Mouse (Mus musculus) WW6 (cell line): ENCODE data around the gene Pik3r6.
A peak's percentile ranks its signal among the peaks of the same experiment; 100 is the strongest.

Experiments
- DNase-seq: peaks from one replicate; pipeline ENCODE4 v3.0.0-alpha.2; 2013; ENCODE audit warnings: low read depth, low spot score

The Pik3r6 gene

DNA sequence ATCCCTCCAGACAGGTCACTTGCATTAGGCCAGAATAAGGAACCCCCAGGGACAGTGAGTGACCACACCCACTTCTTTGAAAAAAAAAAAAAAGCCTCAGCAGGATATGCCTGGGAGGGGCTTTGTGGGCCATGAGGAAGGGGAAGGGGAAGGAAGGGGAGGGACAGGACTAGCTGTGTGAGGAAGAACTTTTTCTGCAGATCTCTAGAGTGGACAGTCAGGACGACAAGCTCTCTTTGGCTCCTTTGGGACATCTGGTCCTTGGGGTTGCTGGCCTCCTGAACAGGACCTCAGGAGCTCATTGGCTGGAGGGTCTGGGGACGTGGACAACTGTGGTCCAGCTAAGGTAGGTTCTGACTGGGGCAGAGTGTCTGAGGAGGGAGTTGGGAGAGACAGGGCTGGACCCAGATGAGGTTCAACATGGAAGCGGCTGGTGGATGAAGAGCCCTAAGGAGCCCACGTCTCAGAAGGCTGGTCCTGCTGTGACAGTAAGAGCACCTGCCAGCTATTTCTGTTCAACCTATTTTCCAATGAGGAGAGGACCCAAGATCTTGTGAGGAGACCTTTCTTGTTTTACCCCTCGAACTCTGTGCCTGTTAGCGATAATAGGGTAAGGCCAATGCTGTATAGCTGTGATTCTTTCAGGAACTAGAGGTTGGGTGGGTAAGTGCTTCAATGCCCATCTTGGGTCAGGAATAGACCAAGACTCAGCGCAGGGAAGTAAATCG is at the start of gene Pik3r6:
Pik3r6 (plus strand) TSS at position 118 of the 728 bp plus-strand sequence.
- DNase-seq = no peak

DNA sequence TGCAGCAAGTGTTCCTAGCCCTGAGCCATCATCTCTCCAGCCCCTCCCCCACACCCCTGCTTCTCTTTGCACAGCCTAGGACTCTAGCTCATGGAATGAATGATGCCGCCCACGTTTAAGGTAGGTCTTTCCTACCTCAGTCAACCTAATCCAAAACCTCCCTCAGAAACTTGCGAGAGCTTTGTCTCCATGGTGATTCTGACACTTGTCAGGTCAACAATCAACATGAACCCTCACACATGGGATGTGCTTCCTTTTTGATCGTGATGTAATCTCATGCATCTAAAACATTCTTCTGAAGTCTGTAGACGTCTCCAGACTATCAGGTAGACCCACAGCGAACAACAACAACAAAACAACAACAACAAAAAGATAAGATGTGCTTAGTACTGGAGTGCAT is 49.5 kb upstream of the Pik3r6 start:
- DNase-seq = no peak

DNA sequence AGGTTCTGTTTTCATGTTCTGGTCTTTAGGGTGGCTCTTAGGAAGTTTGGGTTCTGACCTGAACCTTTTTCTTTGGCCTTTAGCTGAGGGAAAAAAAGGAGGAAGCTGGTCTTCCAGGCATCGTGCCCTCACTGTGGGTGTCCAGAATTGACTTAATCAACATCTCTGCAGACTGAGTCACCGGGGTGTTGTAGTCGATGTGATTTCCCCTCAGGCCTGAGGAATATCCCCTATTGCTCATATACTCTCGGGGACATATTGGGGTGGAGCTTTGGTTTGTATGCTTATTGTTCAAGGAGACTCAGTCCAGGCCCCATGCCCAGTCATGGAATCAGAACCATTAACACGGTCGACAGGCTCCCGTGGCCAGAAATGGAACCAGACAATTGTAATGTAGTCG is 44.7 kb upstream of the Pik3r6 start:
- DNase-seq = no peak

DNA sequence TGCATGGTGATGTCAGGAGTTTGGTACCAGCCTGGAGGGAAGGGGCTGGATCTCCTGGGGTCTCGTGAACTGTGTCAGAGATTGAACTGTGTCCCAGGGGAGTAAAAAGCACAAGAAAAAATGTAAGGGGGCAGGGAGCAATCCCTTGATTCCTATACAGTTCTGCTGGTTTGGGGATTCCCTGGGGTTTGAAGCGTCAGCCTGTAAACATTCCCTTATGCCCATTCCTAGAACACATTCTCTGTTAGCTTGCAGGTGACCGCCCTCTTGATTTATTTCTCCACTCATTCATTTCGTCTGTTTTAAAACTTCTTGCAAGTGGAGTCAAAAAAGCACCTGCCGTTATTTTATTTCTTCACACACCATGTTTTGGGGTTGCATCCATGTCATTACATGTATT is 43.8 kb upstream of the Pik3r6 start:
- DNase-seq = no peak

DNA sequence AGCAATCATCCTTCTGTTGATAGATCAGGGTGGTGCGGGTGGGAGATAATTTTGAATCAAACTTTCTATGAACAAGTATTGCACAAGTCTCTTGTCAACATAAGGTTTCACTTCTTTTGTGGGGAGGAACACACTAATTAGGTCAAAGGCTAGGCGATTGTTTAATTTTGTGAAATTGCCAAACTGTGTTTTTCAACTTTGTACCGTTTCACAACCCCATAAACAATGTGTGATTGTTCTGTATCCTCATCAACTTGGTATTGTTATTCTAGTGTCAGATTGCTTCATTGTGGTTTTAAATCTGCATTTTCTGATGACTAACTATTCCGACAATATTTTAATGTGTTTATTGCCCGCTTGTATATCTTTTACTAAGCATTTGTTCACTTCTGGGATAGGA is 43.3 kb upstream of the Pik3r6 start:
- no peak for DNase-seq

DNA sequence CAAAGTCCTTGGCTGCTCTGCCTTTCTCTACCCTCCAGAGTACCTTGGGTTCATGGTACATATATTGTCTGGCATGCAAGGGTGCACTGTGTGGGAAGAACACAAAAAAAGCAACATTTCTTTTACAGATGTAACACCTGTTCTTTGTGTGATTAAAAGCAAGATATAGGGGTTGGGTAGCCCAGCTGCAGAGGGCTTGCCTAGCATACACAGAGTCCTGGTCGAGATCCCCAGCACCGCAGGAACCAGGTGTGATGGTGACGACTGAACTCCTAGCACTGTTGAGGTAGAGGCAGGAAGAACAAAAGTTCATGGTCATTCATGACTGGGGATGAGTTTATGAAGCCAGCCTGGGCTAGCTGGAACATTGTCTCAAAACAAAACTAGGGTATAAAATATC is 40.1 kb upstream of the Pik3r6 start:
- no peak for DNase-seq

DNA sequence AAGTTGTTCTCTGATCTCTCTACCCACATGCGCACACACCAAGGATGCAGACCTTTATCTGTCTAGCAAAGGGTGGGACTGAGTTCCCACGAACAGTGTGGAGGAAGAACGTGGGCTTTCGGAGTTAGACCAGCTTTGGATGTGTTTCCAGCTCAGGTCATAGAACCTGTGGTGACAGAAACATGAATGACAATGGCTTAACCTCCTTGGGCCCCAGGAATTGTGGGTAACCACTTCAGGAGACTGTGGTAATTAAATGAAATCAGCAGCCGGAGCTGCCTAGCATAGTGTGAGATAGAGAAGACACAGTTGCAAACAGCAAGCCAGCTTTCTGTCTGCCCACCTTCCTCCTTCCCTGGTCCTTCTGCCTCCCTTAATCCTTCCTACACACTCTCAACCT is 38.6 kb upstream of the Pik3r6 start:
- DNase-seq = no peak

DNA sequence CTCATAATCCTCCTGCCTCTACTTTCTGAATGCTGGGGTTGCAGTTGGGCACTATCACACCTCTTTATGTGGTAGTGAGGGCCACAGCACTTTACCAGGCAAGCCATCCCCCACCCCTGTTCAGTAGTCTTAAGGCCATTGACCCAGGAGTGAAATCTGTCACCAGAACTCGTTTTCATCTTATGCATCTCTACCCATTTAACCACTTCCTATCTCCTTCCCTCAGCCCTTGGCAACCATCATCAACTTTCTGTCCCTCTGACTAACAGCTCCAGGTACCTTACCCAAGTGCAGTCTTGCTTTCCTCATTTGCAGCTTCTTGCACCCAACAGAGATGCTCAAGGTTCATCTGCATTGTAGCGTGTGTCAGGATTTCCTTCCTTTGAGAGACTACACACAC is 37.7 kb upstream of the Pik3r6 start:
- no peak for DNase-seq

DNA sequence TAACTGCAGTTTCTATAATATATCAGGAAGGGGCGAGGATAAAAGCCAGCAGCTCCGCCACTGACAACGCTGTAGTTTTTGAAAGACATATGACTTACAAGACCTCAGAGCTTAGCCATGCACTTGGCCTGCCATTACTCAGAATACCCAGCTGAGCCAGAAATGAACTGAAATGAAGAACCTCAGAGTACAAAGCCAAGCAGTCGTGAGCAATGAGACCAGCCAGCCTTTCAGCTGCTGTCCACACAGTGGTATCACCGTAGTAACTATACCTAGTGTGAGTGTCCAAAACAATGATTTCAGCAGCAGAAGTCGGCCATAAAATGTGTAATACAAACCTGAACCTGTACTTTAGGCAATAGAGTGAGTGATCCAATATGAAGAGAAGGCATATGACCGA is 35.4 kb upstream of the Pik3r6 start:
- DNase-seq = no peak

DNA sequence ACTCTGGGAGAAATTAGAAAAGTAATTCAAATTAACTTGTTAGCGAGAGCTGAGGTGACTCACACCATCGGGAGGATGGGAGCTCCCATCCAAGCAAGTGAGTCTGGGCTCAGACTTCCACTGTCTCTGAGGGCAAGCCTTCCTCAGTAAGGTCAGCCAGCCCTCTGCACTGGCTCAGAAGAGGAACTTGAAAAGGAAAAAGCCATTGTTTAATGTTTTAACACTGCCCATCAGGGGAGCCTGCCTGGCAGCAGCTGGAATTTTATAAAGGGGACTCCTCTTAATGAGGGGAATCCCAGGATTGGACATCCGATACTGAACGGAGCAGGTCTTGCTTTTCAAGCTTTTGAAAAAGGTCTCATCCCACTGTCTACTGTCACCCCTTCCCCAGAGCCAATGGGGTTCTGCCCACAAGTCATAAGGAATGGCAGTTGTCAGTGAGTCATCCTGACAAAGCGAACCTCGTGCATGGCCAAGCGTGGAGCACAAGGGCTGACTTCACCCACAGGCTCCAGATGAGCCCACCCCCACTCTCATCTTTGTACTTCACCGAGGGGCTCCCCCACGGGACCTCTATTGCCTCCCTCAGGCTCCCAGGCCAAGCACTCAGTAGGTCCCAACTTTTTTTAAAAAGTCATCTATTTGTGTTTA is 34.7 kb upstream of the Pik3r6 start:
- no peak for DNase-seq

DNA sequence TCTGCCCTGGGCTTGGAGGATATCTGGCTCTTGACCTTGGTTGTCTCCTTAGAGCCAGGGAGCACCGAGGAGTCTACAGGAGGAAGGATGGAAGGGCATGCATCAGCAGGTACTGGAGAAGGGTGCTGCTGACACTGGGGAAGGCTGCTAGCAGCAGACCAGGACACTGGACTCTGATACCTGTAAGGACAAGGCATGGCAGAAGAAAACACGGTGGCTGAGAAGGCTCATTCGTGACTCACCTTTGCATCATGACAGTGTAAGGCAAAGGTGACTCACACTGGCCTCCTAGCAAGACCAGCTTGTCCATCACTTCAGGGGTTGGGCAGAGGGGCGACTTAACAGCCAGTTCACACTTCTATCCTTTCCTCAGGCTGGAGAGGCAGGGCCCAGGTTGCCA is 33.9 kb upstream of the Pik3r6 start:
- DNase-seq = no peak

DNA sequence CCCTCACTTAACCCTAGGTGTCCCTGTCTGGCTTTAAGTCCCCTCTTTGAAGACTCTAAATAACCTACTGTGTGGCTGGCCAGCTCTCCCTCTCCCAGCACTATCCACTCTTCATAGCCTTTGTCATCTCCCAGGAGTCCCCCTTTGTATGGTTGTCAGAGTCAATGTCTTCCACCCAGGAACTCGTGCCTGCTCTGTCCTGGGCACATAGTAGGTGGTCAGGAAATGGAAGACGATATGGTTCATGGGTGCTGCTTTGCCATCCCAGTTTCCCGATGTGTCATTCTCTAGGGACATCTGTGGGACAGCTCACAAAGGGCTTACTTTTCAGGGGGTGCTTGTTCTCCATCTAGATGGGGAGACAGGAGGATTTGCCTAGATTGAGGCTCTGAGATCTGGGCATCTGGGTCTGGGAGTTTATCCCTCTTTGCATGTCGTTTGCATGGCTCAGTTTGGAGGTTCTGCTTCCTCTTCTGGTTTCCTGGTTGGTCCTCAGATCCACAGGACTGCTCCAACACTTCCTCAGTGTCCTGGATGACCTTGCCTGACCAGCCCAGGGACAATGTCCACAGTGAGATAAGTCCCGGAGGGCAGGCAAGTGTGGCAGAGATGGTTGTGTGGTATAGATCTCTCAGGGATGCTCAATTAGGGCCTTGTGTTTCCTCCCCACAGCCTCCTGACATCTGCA is 30.5 kb upstream of the Pik3r6 start:
- DNase-seq = no peak

DNA sequence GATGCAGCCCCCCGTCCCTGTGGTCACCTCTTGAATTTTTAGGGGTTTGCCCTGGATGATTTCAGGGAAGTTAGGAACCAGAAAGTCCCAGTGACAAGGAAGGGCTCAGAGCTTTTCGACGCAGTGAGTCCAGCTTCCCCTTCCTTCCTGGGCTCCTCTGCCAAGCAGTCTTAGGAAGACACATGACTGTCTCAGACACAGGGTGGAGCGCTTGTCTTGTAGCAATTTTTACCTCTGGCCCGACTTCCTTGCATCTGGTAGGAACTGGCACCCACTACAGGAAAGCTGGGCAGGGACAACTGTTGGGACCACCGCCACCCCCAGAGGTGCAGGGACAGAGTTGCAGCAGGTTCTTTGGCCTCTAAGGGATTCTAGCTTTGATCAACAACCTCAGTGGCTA is 28.2 kb upstream of the Pik3r6 start:
- DNase-seq = no peak

DNA sequence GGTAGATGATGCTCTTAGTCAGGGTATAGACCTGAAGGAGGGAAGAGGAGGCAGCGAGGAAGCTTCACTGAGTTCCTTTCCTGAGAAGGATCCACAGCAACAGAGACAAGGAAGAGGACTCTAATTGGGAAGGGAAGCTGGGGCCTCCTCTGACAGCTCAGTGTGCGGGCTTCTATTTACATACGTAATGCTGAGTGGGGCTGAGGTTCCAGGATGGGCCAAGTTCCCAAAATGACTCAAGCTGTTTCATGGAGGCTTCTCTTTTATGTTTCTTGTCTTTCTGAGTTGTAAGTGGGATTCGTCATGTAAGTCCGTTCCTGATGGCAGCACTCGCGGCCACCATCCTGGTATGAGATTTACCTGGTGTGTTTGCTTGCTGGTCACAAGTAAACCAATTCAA is 27.1 kb upstream of the Pik3r6 start:
- no peak for DNase-seq

DNA sequence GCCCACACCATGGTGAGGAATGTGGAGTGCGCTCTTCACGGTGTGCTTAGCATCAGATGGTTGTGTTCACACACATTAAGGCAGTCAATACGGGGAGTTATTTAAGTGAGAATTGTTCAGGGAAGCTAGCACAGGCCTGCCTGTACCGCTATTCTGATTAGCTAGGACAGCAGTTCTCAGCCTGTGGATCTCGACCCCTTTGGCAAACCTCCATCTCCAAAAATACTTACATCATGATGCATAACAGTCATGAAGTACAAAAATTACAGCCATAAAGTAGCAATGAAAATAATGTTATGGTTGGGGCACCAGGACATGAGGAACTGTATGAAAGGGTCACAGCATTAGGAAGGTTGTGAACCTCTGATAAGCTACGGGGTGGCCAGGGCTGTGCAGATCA is 25.2 kb upstream of the Pik3r6 start:
- no peak for DNase-seq

DNA sequence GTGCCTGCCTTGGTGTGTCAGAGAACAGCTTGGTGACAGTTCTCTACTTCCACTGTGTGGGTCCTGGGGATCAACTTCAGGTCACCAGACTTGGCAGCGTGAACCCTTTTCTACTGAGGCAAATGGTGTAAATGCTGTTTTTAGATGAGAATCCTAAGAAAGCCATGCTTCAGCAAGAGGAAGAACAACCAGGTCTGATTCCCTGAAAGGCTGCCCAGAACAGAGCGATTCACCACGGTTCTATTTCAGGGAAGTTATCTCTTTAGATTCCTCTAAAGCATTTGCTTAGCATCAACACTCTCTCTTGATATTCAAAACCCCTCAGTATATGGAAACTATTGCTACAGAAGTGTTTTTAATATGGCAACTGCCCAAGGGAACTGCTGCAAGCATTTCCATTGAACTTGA is 24.2 kb upstream of the Pik3r6 start:
- DNase-seq = no peak

DNA sequence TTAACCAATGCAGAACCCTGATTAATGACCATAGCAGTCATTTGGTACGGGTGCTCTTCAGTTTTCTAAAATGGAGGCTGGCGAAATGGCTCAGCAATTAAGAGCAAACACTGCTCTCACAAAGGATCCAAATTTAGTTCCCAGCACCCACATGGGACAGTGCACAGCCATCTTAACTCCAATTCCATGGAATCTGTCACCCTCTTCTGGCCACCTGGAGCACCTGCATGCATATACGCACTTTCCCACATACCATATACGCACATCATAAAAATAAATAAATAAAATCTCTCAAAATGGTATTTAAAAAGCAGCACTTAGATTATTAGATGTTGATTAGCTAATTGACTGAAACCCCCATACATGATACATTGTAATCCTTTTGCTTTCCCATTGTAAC is 22.2 kb upstream of the Pik3r6 start:
- no peak for DNase-seq

DNA sequence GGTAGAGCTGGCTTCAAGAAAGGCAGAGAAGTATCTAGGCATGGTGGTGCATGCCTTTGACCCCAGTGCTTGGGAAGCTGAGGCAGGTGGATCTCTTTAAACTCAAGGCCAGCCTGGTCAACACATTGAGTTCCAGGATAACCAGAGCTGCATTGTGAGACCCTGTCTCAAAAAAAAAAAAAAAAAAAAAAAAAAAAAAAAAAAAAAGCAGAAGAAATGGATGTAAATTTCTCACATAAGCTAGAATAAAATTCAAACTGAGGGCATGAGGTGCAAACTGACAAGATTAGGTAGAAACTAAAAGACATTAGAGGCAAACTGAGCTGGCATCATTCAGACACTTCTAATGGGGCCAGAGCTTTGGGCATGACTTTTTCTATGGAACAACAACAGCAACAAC is 20.8 kb upstream of the Pik3r6 start:
- DNase-seq = no peak

DNA sequence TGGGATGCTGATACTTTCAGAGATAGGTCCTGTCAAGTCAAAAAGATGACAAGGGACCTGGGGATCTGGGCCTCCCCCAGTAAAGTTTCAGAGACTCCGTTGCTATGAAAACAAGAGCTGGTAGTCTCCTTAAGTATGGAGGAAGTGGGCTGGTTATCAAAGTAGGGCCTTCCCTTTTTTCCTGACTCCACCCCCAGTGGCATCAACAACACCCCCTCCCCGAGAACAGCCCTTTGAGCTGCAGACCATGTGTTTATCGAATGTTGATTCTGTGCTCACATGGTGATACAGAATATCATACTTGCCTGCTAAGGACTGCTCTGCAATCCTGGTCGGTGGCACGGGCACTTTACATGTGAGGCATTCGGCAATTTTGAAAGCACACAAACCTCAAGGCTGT is 19.6 kb upstream of the Pik3r6 start:
- no peak for DNase-seq

DNA sequence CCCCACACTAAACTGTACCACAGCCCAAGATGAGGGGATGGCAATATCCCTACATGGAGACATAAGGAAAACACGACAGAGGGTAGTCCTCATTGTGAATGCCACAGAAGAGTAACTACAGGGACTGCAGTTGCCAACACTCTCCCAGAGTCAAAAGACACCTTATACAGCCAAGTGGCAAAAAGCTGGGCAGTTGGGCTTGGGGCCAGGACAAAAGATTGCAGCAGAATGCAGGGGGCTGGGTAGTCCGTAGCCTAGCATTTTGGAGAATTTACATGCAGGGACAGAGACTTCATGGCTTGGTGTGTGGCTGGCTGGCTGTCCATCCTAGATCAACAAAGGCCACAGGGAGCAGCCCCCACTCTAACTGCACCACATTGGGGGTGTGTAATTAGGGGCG is 18.4 kb upstream of the Pik3r6 start:
- DNase-seq = no peak

DNA sequence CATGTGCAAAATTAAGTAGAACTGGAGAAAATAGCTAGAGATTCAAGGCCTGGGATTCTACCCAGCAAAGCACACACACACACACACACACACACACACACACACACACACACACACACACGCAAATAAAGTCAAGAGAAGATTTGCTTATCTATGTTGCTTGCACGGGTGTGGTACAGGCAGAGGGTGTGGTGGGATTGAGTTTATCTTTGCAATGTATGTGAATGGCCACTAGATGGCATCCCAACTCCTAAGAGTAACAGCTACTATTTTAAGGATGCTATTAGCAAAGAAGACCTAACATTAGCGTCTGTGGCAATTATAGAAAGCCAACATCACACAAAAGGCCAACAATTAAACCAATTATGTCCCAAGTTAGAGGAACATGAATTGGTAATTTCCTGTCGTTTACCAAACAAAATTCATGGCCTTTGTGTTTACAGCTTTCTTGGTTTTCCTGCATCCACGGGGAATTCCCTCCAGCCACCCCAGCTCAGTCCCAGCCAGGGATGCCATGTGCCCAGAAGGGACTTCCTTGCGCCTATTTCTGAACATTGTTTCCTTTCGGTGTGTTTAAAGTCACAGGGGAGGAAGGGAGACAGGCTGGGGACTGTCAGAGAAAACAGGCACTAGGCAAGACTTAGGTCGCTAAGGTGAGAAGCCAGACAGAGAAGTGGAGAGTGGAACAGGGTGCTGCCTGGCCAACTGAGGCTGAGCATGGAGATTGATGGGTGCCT is 17.4 kb upstream of the Pik3r6 start:
- peak; percentile 33 for DNase-seq

DNA sequence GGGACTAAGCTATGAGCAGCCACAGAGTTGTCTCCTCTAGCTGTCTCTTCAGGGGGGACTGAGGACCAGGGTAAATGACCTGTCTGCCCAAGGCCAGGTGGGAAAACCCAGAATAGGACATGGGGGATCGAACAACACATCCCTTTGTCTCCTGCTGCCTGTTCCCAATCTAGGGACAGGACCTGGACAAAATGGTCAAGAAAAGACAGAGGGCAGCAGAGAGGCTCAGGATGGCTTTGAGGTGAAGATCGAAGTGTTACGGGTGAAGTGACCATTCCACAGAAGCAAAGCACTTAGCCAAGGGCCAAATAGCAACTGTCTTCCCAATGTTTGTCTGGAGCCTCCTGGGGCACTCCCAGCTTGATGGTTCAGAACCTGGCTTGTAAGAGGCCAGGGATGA is 16.7 kb upstream of the Pik3r6 start:
- no peak for DNase-seq
